Mouse (Mus musculus) lung, postnatal 10 days (tissue): ENCODE measurements around the gene Cox6a2.
"Not testable (repeated sequence)": the region's sequence is repeated elsewhere in the genome, so short reads cannot be mapped to it uniquely, and the experiment has no call there.

Source experiments
- DNase-seq: peaks from one replicate; pipeline ENCODE4 v3.0.0; 2021

Cox6a2 gene

GRCm38 (mm10) chr7:128234796-128235195 lies 28.6 kb upstream of the Cox6a2 start:
- no peak for DNase-seq

DNA sequence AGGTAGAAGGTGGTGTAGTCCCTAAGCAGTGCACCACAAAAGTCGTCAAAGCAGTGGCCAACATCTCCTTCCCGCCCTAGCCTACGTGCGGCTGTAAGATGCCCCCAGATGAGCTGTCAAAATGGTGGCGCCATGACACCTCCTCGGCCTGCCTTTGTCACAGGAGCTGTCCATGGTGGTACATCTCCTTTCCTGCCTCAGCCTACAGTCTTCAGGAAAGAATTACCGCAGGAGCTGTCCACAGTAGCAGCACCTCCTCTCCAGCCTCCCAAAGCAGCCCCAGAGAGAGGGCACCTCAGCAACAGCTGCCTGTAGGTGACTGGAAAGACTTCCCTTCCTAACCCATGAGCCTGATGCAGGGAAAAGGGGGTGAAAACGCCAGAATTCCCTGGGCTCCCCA lies 25.6 kb upstream of the Cox6a2 start:
- DNase-seq, result no peak

GRCm38 (mm10) chr7:128220936-128221335 lies 14.7 kb upstream of the Cox6a2 start:
- no peak for DNase-seq

DNA sequence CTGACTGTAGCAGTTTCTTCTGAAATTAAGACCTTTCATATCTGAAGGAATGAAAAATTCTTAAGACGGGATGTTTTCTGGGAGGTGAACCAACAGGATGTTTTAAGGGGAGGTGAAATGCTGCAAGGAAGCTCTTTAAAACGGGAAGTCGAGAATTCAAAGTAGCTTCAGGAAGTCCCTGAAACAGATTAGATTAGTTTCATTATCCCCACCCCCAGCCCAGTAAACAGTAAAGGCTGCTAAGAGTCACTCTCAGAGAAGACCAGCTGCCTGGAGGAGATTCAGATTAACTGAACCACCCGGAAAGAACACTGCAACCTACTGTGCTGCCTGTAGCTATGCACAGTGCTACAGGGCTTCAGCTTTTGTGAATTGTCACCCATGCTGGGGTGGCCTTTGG lies 13.8 kb upstream of the Cox6a2 start:
- no peak for DNase-seq

DNA sequence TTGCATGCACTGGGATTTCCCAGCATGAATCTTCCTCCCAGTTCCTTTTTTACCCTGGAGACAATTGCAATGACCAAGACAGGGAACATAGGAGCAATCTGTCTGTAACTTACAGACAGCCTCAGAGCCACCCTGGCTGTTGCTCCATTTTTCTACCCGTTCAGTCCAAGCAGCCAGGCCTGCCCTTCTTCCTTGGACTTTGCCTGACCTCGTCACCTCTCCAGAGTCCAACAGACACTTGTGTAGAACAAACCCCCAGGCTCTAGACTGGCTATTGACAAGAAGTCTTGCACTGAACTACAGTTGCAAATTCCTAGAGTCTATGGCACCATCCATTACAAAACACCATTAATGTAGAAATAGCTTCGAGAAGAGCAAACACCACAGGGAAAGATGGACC lies 3.6 kb upstream of the Cox6a2 start:
- no peak for DNase-seq

DNA sequence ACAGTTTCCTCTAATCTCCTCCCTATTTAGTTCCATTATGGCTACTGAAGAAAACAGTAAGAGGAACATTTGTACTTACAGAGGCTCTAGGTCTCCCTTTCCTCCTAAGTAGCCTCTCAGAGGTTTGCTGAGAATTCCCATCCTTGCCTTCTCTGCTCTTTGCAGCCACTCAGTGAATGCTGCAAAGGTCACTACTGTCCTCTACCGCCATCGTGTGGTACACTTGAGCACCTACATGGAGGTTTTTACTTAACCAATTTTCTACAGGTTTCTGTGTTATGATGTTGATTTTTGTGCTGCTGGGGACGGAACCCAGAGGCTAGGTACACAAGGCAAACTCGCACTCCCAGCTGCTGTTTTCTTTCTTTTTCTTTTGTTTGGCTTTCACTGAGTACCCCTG lies 2.0 kb upstream of the Cox6a2 start:
- peak; percentile 77 for DNase-seq

GRCm38 (mm10) chr7:128205695-128206094 lies 492 bp downstream of the Cox6a2 start:
- DNase-seq, result no peak

- no peak for DNase-seq
These were observed 2.0 kb downstream of the Cox6a2 start for GRCm38 (mm10) chr7:128204179-128204578.

- DNase-seq, result no peak
These were observed 3.1 kb downstream of the Cox6a2 start for GRCm38 (mm10) chr7:128203071-128203470.

- DNase-seq, result no peak
These were observed 4.6 kb downstream of the Cox6a2 start for GRCm38 (mm10) chr7:128201607-128202006.

DNA sequence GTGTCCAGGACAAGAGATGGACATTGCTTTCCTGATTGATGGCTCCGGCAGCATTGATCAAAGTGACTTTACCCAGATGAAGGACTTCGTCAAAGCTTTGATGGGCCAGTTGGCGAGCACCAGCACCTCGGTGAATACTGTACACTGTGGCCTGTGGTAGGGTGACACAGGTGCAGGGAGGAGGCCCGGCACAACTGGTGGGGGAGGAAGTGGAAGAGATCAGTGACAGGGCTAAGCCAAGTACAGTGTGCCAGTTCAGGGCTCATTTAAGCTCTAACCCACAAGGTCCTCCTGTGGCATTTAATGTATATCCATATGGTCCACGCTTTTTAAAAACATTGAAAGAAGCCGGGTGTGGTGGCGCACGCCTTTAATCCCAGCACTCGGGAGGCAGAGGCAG lies 24.5 kb downstream of the Cox6a2 start:
- DNase-seq, result no peak

DNA sequence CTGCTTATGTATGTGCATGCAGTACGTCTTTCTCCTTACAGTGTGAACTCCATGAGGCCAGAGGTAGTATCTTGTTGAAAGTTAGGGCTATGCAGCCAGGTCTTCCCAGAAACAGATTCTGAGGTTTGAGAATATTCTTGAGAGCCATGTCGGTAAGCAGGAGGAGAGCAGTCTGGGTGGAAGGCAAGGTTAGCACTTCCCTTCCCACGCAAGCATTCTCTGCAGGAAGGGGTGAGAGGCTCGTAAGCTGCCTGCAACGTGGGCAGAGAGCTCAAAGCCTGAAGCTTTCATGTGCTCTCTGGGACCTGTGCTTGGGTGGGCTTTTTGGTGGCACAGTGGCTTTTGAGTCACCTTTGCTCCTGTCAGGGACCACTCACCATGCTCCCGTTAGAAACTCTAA lies 25.6 kb downstream of the Cox6a2 start:
- DNase-seq, result no peak

DNA sequence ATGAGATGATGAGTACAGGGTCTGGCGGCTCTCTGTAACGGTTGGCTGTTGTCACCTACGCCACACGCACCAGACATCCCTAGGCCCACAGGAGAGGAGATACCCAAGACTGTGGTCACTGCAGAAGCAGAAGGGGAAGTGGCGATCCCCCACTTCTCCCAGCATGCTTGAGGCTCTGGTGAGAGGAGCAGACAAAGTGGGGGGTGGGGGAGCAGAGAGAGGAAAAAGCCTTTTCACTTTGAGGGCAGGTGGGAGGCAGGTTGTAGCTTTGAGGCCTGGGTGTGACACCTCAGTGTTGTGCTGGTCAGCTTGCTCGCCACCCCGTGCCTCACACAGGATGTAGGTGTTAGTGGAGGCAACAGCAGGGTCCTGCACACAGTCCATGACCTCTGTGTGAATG lies 26.1 kb downstream of the Cox6a2 start:
- no peak for DNase-seq

DNA sequence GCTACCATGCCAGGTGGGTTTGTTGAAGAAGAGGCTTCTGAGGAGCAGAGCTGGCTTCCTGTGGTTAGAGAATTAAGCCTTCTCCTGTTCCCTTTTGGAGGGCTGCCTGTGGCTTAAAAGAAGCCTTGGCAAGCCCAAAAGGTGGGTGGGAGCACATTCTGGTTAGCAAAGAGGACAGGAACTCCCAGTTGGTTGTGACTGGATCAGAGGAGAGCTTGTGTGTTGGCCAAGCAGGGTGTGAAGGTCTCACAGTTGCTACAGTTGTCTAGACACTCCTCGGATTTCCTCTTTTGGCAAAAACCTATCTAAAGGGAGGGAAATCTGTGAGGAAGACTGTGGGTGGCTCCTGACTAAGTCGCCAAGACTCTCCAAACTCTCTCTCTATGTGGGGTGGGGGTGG lies 27.8 kb downstream of the Cox6a2 start:
- peak; percentile 10 for DNase-seq

GRCm38 (mm10) chr7:128169996-128170395 lies 36.2 kb downstream of the Cox6a2 start:
- no peak for DNase-seq

DNA sequence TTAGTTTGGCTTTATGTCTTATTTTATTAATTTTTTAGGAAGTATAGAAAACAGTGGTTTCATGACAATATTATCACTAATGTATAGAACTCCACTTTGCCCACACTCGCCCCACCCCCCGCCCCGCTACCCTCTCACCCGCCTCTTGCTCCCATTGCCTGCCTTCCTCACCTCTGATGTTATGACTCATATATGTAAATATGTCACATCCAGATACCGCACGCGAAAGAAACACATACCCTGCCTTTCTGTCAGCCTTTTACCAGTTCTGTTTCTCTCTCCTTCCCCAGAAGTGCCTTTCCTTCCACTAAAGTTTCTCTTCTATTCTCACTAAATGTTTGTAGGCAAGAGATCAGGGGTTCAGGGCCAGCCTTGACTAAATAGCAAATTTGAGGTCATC lies 39.8 kb downstream of the Cox6a2 start:
- no peak for DNase-seq

- DNase-seq, result no peak
These were observed 42.2 kb downstream of the Cox6a2 start for GRCm38 (mm10) chr7:128164001-128164400.

DNA sequence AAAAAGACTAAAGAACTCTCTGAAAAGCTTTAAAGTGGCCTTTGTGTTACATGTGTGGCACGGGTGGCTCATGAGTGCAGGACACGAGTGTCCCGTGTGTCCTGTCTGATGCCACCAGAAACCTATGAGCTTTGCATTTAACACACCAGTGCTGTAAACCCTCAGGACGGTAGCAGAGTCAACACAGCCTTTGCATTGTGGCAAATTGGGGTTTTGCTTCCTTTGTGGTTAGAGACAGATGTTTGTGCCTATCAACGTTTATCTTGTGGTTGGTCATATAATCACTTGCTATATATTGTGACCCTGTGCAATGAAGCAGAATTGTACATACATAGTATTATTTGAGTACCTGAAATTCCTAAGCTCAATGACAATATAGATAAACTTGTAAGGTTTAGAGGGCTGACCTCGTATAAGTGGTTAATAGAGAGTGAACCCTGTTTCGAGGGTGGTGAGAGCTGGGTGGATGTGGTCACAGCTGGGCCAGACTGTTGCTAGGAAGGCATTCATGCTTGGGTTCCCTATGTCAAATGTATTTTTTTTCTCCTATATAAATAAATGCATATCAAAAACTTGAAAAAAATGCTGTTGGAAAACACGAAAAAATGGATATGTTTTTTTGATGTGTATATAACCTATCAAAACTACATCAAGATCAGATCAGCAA lies 47.4 kb downstream of the Cox6a2 start:
- not testable (repeated sequence) for DNase-seq
